Mouse (Mus musculus): ENCODE results near the gene Csrp1. TPM values are rescaled to one million over a fixed set of nuclear protein-coding genes. Genes with fewer than 3 reads are reported as not detected.
A peak's percentile ranks its signal among the peaks of the same experiment; 100 is the strongest.

Gene Csrp1
- total and polyA plus RNA-seq, 3 experiments: 44.4 to 73.0 TPM; not detected in 1

DNA sequence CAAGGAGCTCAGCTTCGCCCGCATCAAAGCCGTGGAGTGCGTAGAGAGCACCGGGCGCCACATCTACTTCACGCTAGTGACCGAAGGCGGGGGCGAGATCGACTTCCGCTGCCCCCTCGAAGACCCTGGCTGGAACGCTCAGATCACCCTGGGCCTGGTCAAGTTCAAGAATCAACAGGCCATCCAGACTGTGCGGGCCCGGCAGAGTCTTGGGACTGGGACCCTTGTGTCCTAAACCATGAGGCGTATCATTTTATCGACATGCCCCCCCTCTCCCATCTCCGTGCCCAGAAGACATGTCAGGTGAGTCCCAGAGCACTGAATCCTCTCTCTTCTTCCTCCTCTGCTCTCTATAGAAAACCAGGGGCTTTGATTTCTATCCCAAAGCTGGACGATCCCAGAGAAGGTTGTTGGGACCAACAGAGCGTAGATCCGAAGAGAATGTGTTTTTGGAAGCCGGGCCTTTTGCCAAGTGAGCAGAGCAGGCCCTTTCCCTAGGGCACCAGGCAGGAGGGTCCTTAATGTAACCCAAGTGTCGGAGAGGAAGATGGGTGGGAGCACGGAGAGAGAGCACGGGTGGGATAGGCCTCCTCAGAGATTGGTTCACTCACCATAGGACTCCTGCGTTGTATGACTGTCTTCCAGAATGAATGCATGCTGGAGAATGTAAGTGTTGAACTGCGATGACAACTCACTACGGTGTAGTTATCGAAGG lies 46.9 kb downstream of the Csrp1 start:
- peak overlapping the region; percentile 71 to 97 for H3K4me3 ChIP-seq (ENCODE audit: control insufficient read depth in 1 of 2, insufficient read depth in 1 of 2, low read depth in 2 of 2, low read length in 2 of 2)
- peak overlapping the region; percentile 82 for H3K9ac ChIP-seq (ENCODE audit: control insufficient read depth, low read depth, low read length, poor library complexity, severe bottlenecking)
- peaks cover 0 to 18% of the 10 kb centered on the region in 2 experiments; a peak in 2 of 4 replicates for H3K36me3 ChIP-seq (ENCODE audit: control insufficient read depth in 1 of 2, insufficient read depth in 2 of 2, low read length in 2 of 2)
- 0 out of 2 replicates have a peak, but pooled peaks have one; percentile 13 for TF ChIP-seq TBP (IDR thresholded peaks at IDR 0.05; ENCODE audit: low read depth, low read length)
- no peak for TF ChIP-seq MAFK (IDR thresholded peaks at IDR 0.05; ENCODE audit: borderline replicate concordance, low read depth, low read length)
- no peak for TF ChIP-seq KAT2A (conservative IDR thresholded peaks at IDR 0.05; ENCODE audit: low read depth, low read length)
- peaks cover 8% of the 10 kb centered on the region for H3K79me2 ChIP-seq (ENCODE audit: control insufficient read depth, insufficient read depth, low read length, poor library complexity)
- no peaks in the 10 kb centered on the region for H3K9me3 ChIP-seq (replicated peaks; ENCODE audit: insufficient read depth, low read length)
- H3K27ac ChIP-seq (ENCODE audit: control insufficient read depth, low read depth, low read length): no peak overlapping the region
- peaks cover 10 to 30% of the 10 kb centered on the region in 2 experiments for H3K4me1 ChIP-seq (ENCODE audit: control insufficient read depth in 1 of 2, insufficient read depth in 2 of 2, low read length in 2 of 2)
- H3K27me3 ChIP-seq (ENCODE audit: control insufficient read depth in 1 of 2, insufficient read depth in 2 of 2, low read length in 2 of 2): no peaks in the 10 kb centered on the region; a peak in 2 of 4 replicates
- DNase-seq (ENCODE audit: low read depth, low spot score): peak; percentile 17

DNA sequence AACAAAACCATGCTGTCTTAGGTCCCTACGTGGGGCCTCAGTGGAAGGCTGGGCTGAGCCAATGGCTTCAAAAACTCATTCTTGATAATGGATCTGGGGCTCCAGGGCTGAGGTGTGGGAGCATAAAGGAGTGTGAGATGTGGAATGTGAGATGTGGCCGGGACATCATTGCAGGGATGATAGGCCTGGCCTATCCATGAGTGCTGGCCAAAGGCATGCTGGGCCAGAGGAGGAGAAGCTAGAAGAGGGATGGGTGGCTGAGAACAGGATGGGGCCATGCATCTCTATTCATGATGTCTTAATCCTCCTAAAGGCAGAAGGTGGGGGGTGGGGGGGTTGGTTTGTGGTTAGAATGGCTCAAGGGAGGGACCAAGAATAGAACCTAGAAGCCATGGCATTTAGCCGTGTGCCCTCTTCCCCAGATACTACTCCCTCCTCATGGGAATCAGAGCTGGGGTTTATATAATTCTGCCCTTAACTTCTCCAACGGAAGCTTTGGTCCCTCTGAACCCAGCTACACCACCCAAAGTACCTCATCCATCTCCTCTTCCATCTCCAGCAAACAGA lies 47.5 kb downstream of the Csrp1 start:
- H3K79me2 ChIP-seq (ENCODE audit: control insufficient read depth, insufficient read depth, low read length, poor library complexity): peaks cover 8% of the 10 kb centered on the region
- TF ChIP-seq MYB (IDR thresholded peaks at IDR 0.05; ENCODE audit: low read depth, low read length) (no peak), USF1 (IDR thresholded peaks at IDR 0.05; ENCODE audit: low read depth, low read length) (no peak), POLR2AphosphoS5 (IDR thresholded peaks at IDR 0.05; ENCODE audit: borderline replicate concordance, low read depth, low read length) (no peak), ELF1 (IDR thresholded peaks at IDR 0.05; ENCODE audit: low read depth, low read length) (no peak), JUND (IDR thresholded peaks at IDR 0.05; ENCODE audit: low read depth, low read length) (no peak), USF2 (IDR thresholded peaks at IDR 0.05; ENCODE audit: borderline replicate concordance in 1 of 2, insufficient read depth in 1 of 2, low read depth in 1 of 2, low read length in 2 of 2) (no peak), SIN3A (IDR thresholded peaks at IDR 0.05; ENCODE audit: low read length) (no peak), POLR2AphosphoS2 (IDR thresholded peaks at IDR 0.05; ENCODE audit: low read length) (no peak), UBTF (IDR thresholded peaks at IDR 0.05; ENCODE audit: borderline replicate concordance, insufficient read depth, low read depth, low read length) (no peak), E2F4 (IDR thresholded peaks at IDR 0.05; ENCODE audit: borderline replicate concordance, low read depth, low read length) (no peak), RCOR1 (IDR thresholded peaks at IDR 0.05; ENCODE audit: low read depth, low read length) (no peak), MEF2A (IDR thresholded peaks at IDR 0.05; ENCODE audit: extremely low read depth, insufficient replicate concordance, low read depth, low read length, poor library complexity, severe bottlenecking) (no peak), ZKSCAN1 (IDR thresholded peaks at IDR 0.05; ENCODE audit: low read depth, low read length) (no peak), MYC (IDR thresholded peaks at IDR 0.05; ENCODE audit: low read depth, low read length) (no peak), EP300 (IDR thresholded peaks at IDR 0.05; ENCODE audit: low read depth in 1 of 2, low read length in 2 of 2) (no peak), CTCF (IDR thresholded peaks at IDR 0.05 in 2 of 3, conservative IDR thresholded peaks at IDR 0.05 in 1 of 3; ENCODE audit: control insufficient read depth in 1 of 3, insufficient read depth in 1 of 3, low read depth in 2 of 3, low read length in 3 of 3, poor library complexity in 1 of 3, severe bottlenecking in 1 of 3) (no peak), ETS1 (IDR thresholded peaks at IDR 0.05; ENCODE audit: low read depth, low read length) (no peak)
- H3K9me3 ChIP-seq (replicated peaks; ENCODE audit: insufficient read depth, low read length): no peaks in the 10 kb centered on the region
- H3K4me3 ChIP-seq (ENCODE audit: control insufficient read depth in 1 of 2, insufficient read depth in 1 of 2, low read depth in 2 of 2, low read length in 2 of 2): peak overlapping the region; percentile 71 to 97
- no peak overlapping the region for H3K9ac ChIP-seq (ENCODE audit: control insufficient read depth, low read depth, low read length, poor library complexity, severe bottlenecking)
- DNase-seq (ENCODE audit: low read depth, low spot score): no peak
- H3K4me1 ChIP-seq (ENCODE audit: control insufficient read depth in 1 of 2, insufficient read depth in 2 of 2, low read length in 2 of 2): peaks cover 10 to 30% of the 10 kb centered on the region in 2 experiments
- H3K27me3 ChIP-seq (ENCODE audit: control insufficient read depth in 1 of 2, insufficient read depth in 2 of 2, low read length in 2 of 2): no peaks in the 10 kb centered on the region; a peak in 2 of 4 replicates
- H3K27ac ChIP-seq (ENCODE audit: control insufficient read depth, low read depth, low read length): no peak overlapping the region
- H3K36me3 ChIP-seq (ENCODE audit: control insufficient read depth in 1 of 2, insufficient read depth in 2 of 2, low read length in 2 of 2): peaks cover 0 to 18% of the 10 kb centered on the region in 2 experiments; a peak in 2 of 4 replicates

Data from MEL (cell line).